Mouse (Mus musculus): ENCODE measurements around the gene Rnf103. TPM values are rescaled to one million over a fixed set of nuclear protein-coding genes. Genes with fewer than 3 reads are reported as not detected.

Rnf103 gene
- polyA plus RNA-seq, 1 experiment from 2014 or later: 18.8 TPM

DNA sequence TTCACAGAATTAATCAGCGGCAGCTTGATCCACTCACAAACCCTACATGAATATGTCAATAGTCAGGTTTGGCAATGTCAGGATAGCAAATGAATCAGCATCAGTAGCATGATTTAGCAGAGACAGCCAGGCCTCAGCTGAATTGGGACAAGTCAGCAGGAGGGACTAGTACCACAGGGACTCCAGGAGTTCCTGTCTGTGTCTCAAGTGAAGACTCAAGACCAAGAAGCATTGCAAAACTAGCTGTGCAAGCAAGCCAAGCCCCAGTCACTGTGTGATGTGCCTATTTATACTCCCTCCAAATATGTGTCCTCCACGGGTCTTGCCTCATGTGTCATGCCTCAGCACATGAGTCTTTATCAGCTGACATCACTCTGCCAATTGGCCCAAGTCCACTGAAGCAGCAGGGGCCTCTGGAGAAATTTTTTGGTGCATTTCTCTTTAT is 61.8 kb downstream of the Rnf103 start:
- no peak overlapping the region for H3K27ac ChIP-seq
- no peaks in the 10 kb centered on the region for H3K9me3 ChIP-seq (replicated peaks)
- H3K27me3 ChIP-seq: no peaks in the 10 kb centered on the region
- no peak for ATAC-seq
- 0 out of 2 replicates have a peak, but pooled peaks cover 13% of the 10 kb centered on the region for H3K36me3 ChIP-seq (ENCODE audit: poor library complexity, severe bottlenecking)
- H3K4me1 ChIP-seq: no peaks in the 10 kb centered on the region
- WGBS: 92% methylated on average over 2 of the region's 2 CpGs
- H3K4me2 ChIP-seq: no peak overlapping the region
- H3K9ac ChIP-seq: no peak overlapping the region
- H3K4me3 ChIP-seq: no peak overlapping the region

GRCm38 (mm10) chr6:71556826-71557225 is 63.1 kb downstream of the Rnf103 start:
- H3K4me1 ChIP-seq: no peaks in the 10 kb centered on the region
- no peak for ATAC-seq
- no peaks in the 10 kb centered on the region for H3K9me3 ChIP-seq (replicated peaks)
- H3K27me3 ChIP-seq: no peaks in the 10 kb centered on the region
- H3K27ac ChIP-seq: no peak overlapping the region
- no peak overlapping the region for H3K4me2 ChIP-seq
- 85% methylated on average over 2 of the region's 2 CpGs for WGBS
- no peak overlapping the region for H3K9ac ChIP-seq
- peaks cover 19% of the 10 kb centered on the region for H3K36me3 ChIP-seq (ENCODE audit: poor library complexity, severe bottlenecking)
- no peak overlapping the region for H3K4me3 ChIP-seq

Other genes starting within 250 kb of the Rnf103 start
- gene Krcc1, start 222.2 kb upstream of the Rnf103 start, polyA plus RNA-seq (2015; fragmentation: Nextera tagmentation; extraction: Ambion mirVana): 24.1 and 24.3 TPM in 2 replicates
- gene Smyd1, start 171.7 kb upstream of the Rnf103 start, polyA plus RNA-seq (2015; fragmentation: Nextera tagmentation; extraction: Ambion mirVana): 0.05 and 0.98 TPM in 2 replicates
- gene Cd8b1, start 171.1 kb upstream of the Rnf103 start, polyA plus RNA-seq (2015; fragmentation: Nextera tagmentation; extraction: Ambion mirVana): 0.14 TPM in 1 of 2 replicates, not detected in the other
- not detected in 2 replicates for gene Cd8a, start 120.5 kb upstream of the Rnf103 start, polyA plus RNA-seq (2015; fragmentation: Nextera tagmentation; extraction: Ambion mirVana)
- 6.8 and 9.0 TPM in 2 replicates for gene Rmnd5a, start 53.3 kb upstream of the Rnf103 start, polyA plus RNA-seq (2015; fragmentation: Nextera tagmentation; extraction: Ambion mirVana)
- gene Chmp3, start 49.9 kb downstream of the Rnf103 start, polyA plus RNA-seq (2015; fragmentation: Nextera tagmentation; extraction: Ambion mirVana): 48.9 and 54.9 TPM in 2 replicates
- gene Kdm3a, start 139.1 kb downstream of the Rnf103 start, polyA plus RNA-seq (2015; fragmentation: Nextera tagmentation; extraction: Ambion mirVana): 68.0 and 78.8 TPM in 2 replicates
- gene Reep1, start 213.7 kb downstream of the Rnf103 start, polyA plus RNA-seq (2015; fragmentation: Nextera tagmentation; extraction: Ambion mirVana): 102 and 117 TPM in 2 replicates

Measured in forebrain, embryonic 13.5 days (tissue).